Mouse (Mus musculus): ENCODE measurements at regions not wholly inside any gene's neighbourhood (a gene's known extent, or its start where the extent isn't known, plus 50 kb on each side); places are given as distances from the start of the nearest gene placed in this dataset.

- DNase-seq = no peak
Measured at GRCm38 (mm10) chr3:58153874-58154756, 260.4 kb upstream of the Tsc22d2 start.

- DNase-seq = peak; percentile 38
Measured at GRCm38 (mm10) chr3:58159384-58159783, 255.1 kb upstream of the Tsc22d2 start.

GRCm38 (mm10) chr3:58162238-58162637 lies 252.3 kb upstream of the Tsc22d2 start:
- peak; percentile 62 for DNase-seq

GRCm38 (mm10) chr3:58163806-58164205 lies 250.7 kb upstream of the Tsc22d2 start:
- peak; percentile 87 for DNase-seq

- DNase-seq = peak; percentile 68
Measured at GRCm38 (mm10) chr3:58166628-58167027, 247.9 kb upstream of the Tsc22d2 start.

GRCm38 (mm10) chr3:58167121-58167520 lies 247.4 kb upstream of the Tsc22d2 start:
- DNase-seq = no peak

- no peak for DNase-seq
Measured at GRCm38 (mm10) chr3:58167761-58168290, 246.7 kb upstream of the Tsc22d2 start.

- peak; percentile 35 for DNase-seq
Measured at GRCm38 (mm10) chr3:58168522-58169185, 245.9 kb upstream of the Tsc22d2 start.

GRCm38 (mm10) chr3:58169786-58170185 lies 244.7 kb upstream of the Tsc22d2 start:
- DNase-seq = no peak

GRCm38 (mm10) chr3:58172096-58172495 lies 242.4 kb upstream of the Tsc22d2 start:
- DNase-seq = no peak

GRCm38 (mm10) chr3:58173821-58174220 lies 240.7 kb upstream of the Tsc22d2 start:
- no peak for DNase-seq

- peak; percentile 60 for DNase-seq
Measured at GRCm38 (mm10) chr3:58181715-58182114, 232.8 kb upstream of the Tsc22d2 start.

GRCm38 (mm10) chr3:58182299-58182698 lies 232.2 kb upstream of the Tsc22d2 start:
- DNase-seq = peak; percentile 22

GRCm38 (mm10) chr3:58183279-58183678 lies 231.2 kb upstream of the Tsc22d2 start:
- DNase-seq = no peak

GRCm38 (mm10) chr3:58200462-58200861 lies 214.1 kb upstream of the Tsc22d2 start:
- no peak for DNase-seq

GRCm38 (mm10) chr3:58202816-58203215 lies 211.7 kb upstream of the Tsc22d2 start:
- DNase-seq = no peak

- no peak for DNase-seq
Measured at GRCm38 (mm10) chr3:58203806-58204205, 210.7 kb upstream of the Tsc22d2 start.

GRCm38 (mm10) chr3:58205526-58205925 lies 209.0 kb upstream of the Tsc22d2 start:
- no peak for DNase-seq

GRCm38 (mm10) chr3:58206776-58207398 lies 207.6 kb upstream of the Tsc22d2 start:
- peak; percentile 13 for DNase-seq

GRCm38 (mm10) chr3:58211016-58211415 lies 203.5 kb upstream of the Tsc22d2 start:
- no peak for DNase-seq

- no peak for DNase-seq
Measured at GRCm38 (mm10) chr3:58224696-58225095, 189.8 kb upstream of the Tsc22d2 start.

- no peak for DNase-seq
Measured at GRCm38 (mm10) chr3:58226447-58227321, 187.8 kb upstream of the Tsc22d2 start.

All from heart, postnatal 4 days (tissue).